Mouse (Mus musculus): ENCODE data around the gene Cacna2d3.

Gene Cacna2d3

GRCm38 (mm10) chr14:28984276-28984675 is 737.4 kb downstream of the Cacna2d3 start:
- DNase-seq: no peak

GRCm38 (mm10) chr14:28980482-28980881 is 741.2 kb downstream of the Cacna2d3 start:
- peak; percentile 72 for DNase-seq

- DNase-seq: no peak
These were observed 742.4 kb downstream of the Cacna2d3 start for GRCm38 (mm10) chr14:28979230-28979629.

- DNase-seq: peak; percentile 35
These were observed 749.0 kb downstream of the Cacna2d3 start for GRCm38 (mm10) chr14:28972620-28973019.

- no peak for DNase-seq
These were observed 752.4 kb downstream of the Cacna2d3 start for GRCm38 (mm10) chr14:28969247-28969646.

GRCm38 (mm10) chr14:28966881-28967280 is 754.8 kb downstream of the Cacna2d3 start:
- DNase-seq: no peak

GRCm38 (mm10) chr14:28961379-28961778 is 760.3 kb downstream of the Cacna2d3 start:
- DNase-seq: no peak

- DNase-seq: no peak
These were observed 762.6 kb downstream of the Cacna2d3 start for GRCm38 (mm10) chr14:28959042-28959441.

GRCm38 (mm10) chr14:28958131-28959015 is 763.3 kb downstream of the Cacna2d3 start:
- DNase-seq: peak; percentile 86

- DNase-seq: peak; percentile 51
These were observed 766.5 kb downstream of the Cacna2d3 start for GRCm38 (mm10) chr14:28955181-28955580.

GRCm38 (mm10) chr14:28954588-28954987 is 767.1 kb downstream of the Cacna2d3 start:
- no peak for DNase-seq

GRCm38 (mm10) chr14:28954086-28954485 is 767.6 kb downstream of the Cacna2d3 start:
- peak; percentile 44 for DNase-seq

- DNase-seq: no peak
These were observed 768.3 kb downstream of the Cacna2d3 start for GRCm38 (mm10) chr14:28953409-28953808.

GRCm38 (mm10) chr14:28950499-28950898 is 771.2 kb downstream of the Cacna2d3 start:
- DNase-seq: no peak

- DNase-seq: no peak
These were observed 771.9 kb downstream of the Cacna2d3 start for GRCm38 (mm10) chr14:28949785-28950184.

- DNase-seq: no peak
These were observed 773.4 kb downstream of the Cacna2d3 start for GRCm38 (mm10) chr14:28948019-28948850.

GRCm38 (mm10) chr14:28932746-28933293 is 788.8 kb downstream of the Cacna2d3 start:
- no peak for DNase-seq

- no peak for DNase-seq
These were observed 798.3 kb downstream of the Cacna2d3 start for GRCm38 (mm10) chr14:28923180-28923961.

GRCm38 (mm10) chr14:28918871-28919270 is 802.8 kb downstream of the Cacna2d3 start:
- DNase-seq: no peak

- DNase-seq: no peak
These were observed 806.7 kb downstream of the Cacna2d3 start for GRCm38 (mm10) chr14:28915004-28915403.

- no peak for DNase-seq
These were observed 814.0 kb downstream of the Cacna2d3 start for GRCm38 (mm10) chr14:28907659-28908058.

GRCm38 (mm10) chr14:28892530-28892929 is 829.1 kb downstream of the Cacna2d3 start:
- no peak for DNase-seq

GRCm38 (mm10) chr14:28887373-28887772 is 834.3 kb downstream of the Cacna2d3 start:
- DNase-seq: no peak
